Mouse (Mus musculus): ENCODE results near the gene Zfp941. TPM values are rescaled to one million over a fixed set of nuclear protein-coding genes. Genes with fewer than 3 reads are reported as not detected.
"Not testable (repeated sequence)": the region's sequence is repeated elsewhere in the genome, so short reads cannot be mapped to it uniquely, and the experiment has no call there.

Gene Zfp941
- polyA plus RNA-seq, 1 experiment from 2014 or later = 0.66 TPM

- H3K27me3 ChIP-seq (replicated peaks) = no peaks in the 10 kb centered on the region
- no peak overlapping the region for H3K4me3 ChIP-seq
- H3K4me1 ChIP-seq = no peaks in the 10 kb centered on the region
- peaks cover 27% of the 10 kb centered on the region for H3K36me3 ChIP-seq
- H3K4me2 ChIP-seq = no peak overlapping the region
- ATAC-seq (ENCODE audit: extremely low read depth, insufficient number of reproducible peaks, low FRiP score, low TSS enrichment) = no peak
- H3K9me3 ChIP-seq = no peaks in the 10 kb centered on the region
- WGBS = 80% methylated on average over 6 of the region's 6 CpGs
- H3K27ac ChIP-seq (replicated peaks) = no peak overlapping the region
- H3K9ac ChIP-seq = no peak overlapping the region
Observed at GRCm38 (mm10) chr7:140810496-140810895, 11.5 kb downstream of the Zfp941 start.

GRCm38 (mm10) chr7:140805704-140806103 lies 16.3 kb downstream of the Zfp941 start:
- no peak for ATAC-seq (ENCODE audit: extremely low read depth, insufficient number of reproducible peaks, low FRiP score, low TSS enrichment)
- H3K36me3 ChIP-seq = 0 out of 2 replicates have a peak, but pooled peaks cover 3% of the 10 kb centered on the region
- WGBS = 10% methylated on average over 1 of the region's 1 CpGs
- H3K9me3 ChIP-seq = no peaks in the 10 kb centered on the region
- no peak overlapping the region for H3K27ac ChIP-seq (replicated peaks)
- H3K9ac ChIP-seq = no peak overlapping the region
- no peaks in the 10 kb centered on the region for H3K4me1 ChIP-seq
- H3K4me3 ChIP-seq = no peak overlapping the region
- no peaks in the 10 kb centered on the region for H3K27me3 ChIP-seq (replicated peaks)
- H3K4me2 ChIP-seq = no peak overlapping the region

- H3K4me3 ChIP-seq = no peak overlapping the region
- no peaks in the 10 kb centered on the region for H3K9me3 ChIP-seq
- H3K4me1 ChIP-seq = no peaks in the 10 kb centered on the region
- no peak for ATAC-seq (ENCODE audit: extremely low read depth, insufficient number of reproducible peaks, low FRiP score, low TSS enrichment)
- H3K9ac ChIP-seq = no peak overlapping the region
- no peaks in the 10 kb centered on the region for H3K36me3 ChIP-seq
- 63% methylated on average over 6 of the region's 6 CpGs for whole genome bisulfite sequencing
- H3K27me3 ChIP-seq (replicated peaks) = no peaks in the 10 kb centered on the region
- no peak overlapping the region for H3K4me2 ChIP-seq
- no peak overlapping the region for H3K27ac ChIP-seq (replicated peaks)
Observed at GRCm38 (mm10) chr7:140802629-140803028, 19.3 kb downstream of the Zfp941 start.

GRCm38 (mm10) chr7:140798212-140798611 lies 23.8 kb downstream of the Zfp941 start:
- 54% methylated on average over 2 of the region's 2 CpGs for WGBS
- no peaks in the 10 kb centered on the region for H3K9me3 ChIP-seq
- no peak overlapping the region for H3K4me3 ChIP-seq
- no peaks in the 10 kb centered on the region for H3K27me3 ChIP-seq (replicated peaks)
- no peak overlapping the region for H3K9ac ChIP-seq
- H3K4me1 ChIP-seq = no peaks in the 10 kb centered on the region
- no peak overlapping the region for H3K27ac ChIP-seq (replicated peaks)
- no peak for ATAC-seq (ENCODE audit: extremely low read depth, insufficient number of reproducible peaks, low FRiP score, low TSS enrichment)
- H3K36me3 ChIP-seq = no peaks in the 10 kb centered on the region
- H3K4me2 ChIP-seq = no peak overlapping the region

- Histone ChIP-seq H3K4me2 (no peak overlapping the region), H3K9me3 (no peaks in the 10 kb centered on the region), H3K4me1 (no peaks in the 10 kb centered on the region), H3K27ac (replicated peaks) (no peak overlapping the region), H3K36me3 (no peaks in the 10 kb centered on the region), H3K4me3 (no peak overlapping the region), H3K9ac (no peak overlapping the region), H3K27me3 (replicated peaks) (no peaks in the 10 kb centered on the region)
- 65% methylated on average over 3 of the region's 3 CpGs for WGBS
- no peak for ATAC-seq (ENCODE audit: extremely low read depth, insufficient number of reproducible peaks, low FRiP score, low TSS enrichment)
Observed at GRCm38 (mm10) chr7:140797619-140798018, 24.4 kb downstream of the Zfp941 start.

GRCm38 (mm10) chr7:140793541-140793940 lies 28.4 kb downstream of the Zfp941 start:
- Histone ChIP-seq H3K9me3 (no peaks in the 10 kb centered on the region), H3K27ac (replicated peaks) (no peak overlapping the region), H3K36me3 (no peaks in the 10 kb centered on the region), H3K4me2 (no peak overlapping the region), H3K4me3 (no peak overlapping the region), H3K27me3 (replicated peaks) (no peaks in the 10 kb centered on the region), H3K4me1 (no peaks in the 10 kb centered on the region), H3K9ac (no peak overlapping the region)
- no peak for ATAC-seq (ENCODE audit: extremely low read depth, insufficient number of reproducible peaks, low FRiP score, low TSS enrichment)
- 55% methylated on average over 4 of the region's 4 CpGs for WGBS

- Histone ChIP-seq H3K36me3 (no peaks in the 10 kb centered on the region), H3K27ac (replicated peaks) (no peak overlapping the region), H3K4me3 (no peak overlapping the region), H3K4me1 (no peaks in the 10 kb centered on the region), H3K9ac (no peak overlapping the region), H3K27me3 (replicated peaks) (no peaks in the 10 kb centered on the region), H3K9me3 (no peaks in the 10 kb centered on the region), H3K4me2 (no peak overlapping the region)
- 78% methylated on average over 7 of the region's 7 CpGs for WGBS
- ATAC-seq (ENCODE audit: extremely low read depth, insufficient number of reproducible peaks, low FRiP score, low TSS enrichment) = no peak
Observed at GRCm38 (mm10) chr7:140788053-140788435, 33.9 kb downstream of the Zfp941 start.

- Histone ChIP-seq H3K9me3 (no peaks in the 10 kb centered on the region), H3K4me1 (no peaks in the 10 kb centered on the region), H3K27me3 (replicated peaks) (no peaks in the 10 kb centered on the region), H3K27ac (replicated peaks) (no peak within 1 kb of the TSS), H3K9ac (no peak within 1 kb of the TSS), H3K36me3 (no peaks in the 10 kb centered on the region), H3K4me2 (no peak within 1 kb of the TSS), H3K4me3 (no peak within 1 kb of the TSS)
- peak; percentile 25; the same call in 1 of the 2 replicates for ATAC-seq (ENCODE audit: extremely low read depth, insufficient number of reproducible peaks, low FRiP score, low TSS enrichment)
- WGBS = 68% methylated on average over 33 of the region's 33 CpGs
Observed at GRCm38 (mm10) chr7:140787406-140788052, 34.4 kb downstream of the Zfp941 start, which contains the start of gene Syce1. Gene Syce1, minus strand, starts transcription at chr7:140787852.

GRCm38 (mm10) chr7:140780548-140780947 lies 41.4 kb downstream of the Zfp941 start:
- Histone ChIP-seq H3K27me3 (replicated peaks) (no peaks in the 10 kb centered on the region), H3K36me3 (no peaks in the 10 kb centered on the region), H3K4me2 (no peak overlapping the region), H3K27ac (replicated peaks) (no peak overlapping the region), H3K9me3 (no peaks in the 10 kb centered on the region), H3K4me1 (no peaks in the 10 kb centered on the region), H3K4me3 (no peak overlapping the region), H3K9ac (no peak overlapping the region)
- ATAC-seq (ENCODE audit: extremely low read depth, insufficient number of reproducible peaks, low FRiP score, low TSS enrichment) = no peak
- WGBS = 74% methylated on average over 4 of the region's 4 CpGs

GRCm38 (mm10) chr7:140765888-140766739 lies 55.9 kb downstream of the Zfp941 start:
- Histone ChIP-seq H3K9me3 (no peaks in the 10 kb centered on the region), H3K9ac (no peak overlapping the region), H3K36me3 (no peaks in the 10 kb centered on the region), H3K4me3 (no peak overlapping the region), H3K27me3 (replicated peaks) (no peaks in the 10 kb centered on the region), H3K4me1 (no peaks in the 10 kb centered on the region), H3K4me2 (no peak overlapping the region), H3K27ac (replicated peaks) (no peak overlapping the region)
- WGBS = 61% methylated on average over 12 of the region's 12 CpGs
- no peak for ATAC-seq (ENCODE audit: extremely low read depth, insufficient number of reproducible peaks, low FRiP score, low TSS enrichment)

- not testable (repeated sequence) for H3K27ac ChIP-seq (replicated peaks); H3K4me1 ChIP-seq; ATAC-seq (ENCODE audit: extremely low read depth, insufficient number of reproducible peaks, low FRiP score, low TSS enrichment); H3K9me3 ChIP-seq; H3K4me3 ChIP-seq; H3K4me2 ChIP-seq; H3K36me3 ChIP-seq; H3K27me3 ChIP-seq (replicated peaks); H3K9ac ChIP-seq
- WGBS = 56% methylated on average over 1 of the region's 1 CpGs
Observed at GRCm38 (mm10) chr7:140765391-140765790, 56.6 kb downstream of the Zfp941 start.
